Mouse (Mus musculus) ES-E14 (cell line): ENCODE measurements at regions not wholly inside any gene's neighbourhood (a gene's known extent, or its start where the extent isn't known, plus 50 kb on each side); places are given as distances from the start of the nearest gene placed in this dataset.
"Not testable (repeated sequence)": the region's sequence is repeated elsewhere in the genome, so short reads cannot be mapped to it uniquely, and the experiment has no call there.

Experiments
- DNase-seq: peaks from one replicate; pipeline ENCODE4 v3.0.0-alpha.2; 2013; ENCODE audit warnings: low read depth, low spot score
- H3K27ac ChIP-seq: 2 replicates; pipeline ENCODE4 v1.5.1; 2012; ENCODE audit warnings: low read depth, mild to moderate bottlenecking, low read length, moderate library complexity, mixed read lengths; ENCODE audit not compliant: poor library complexity, insufficient read depth, severe bottlenecking
- H3K36me3 ChIP-seq: 2 replicates; pipeline ENCODE4 v1.6.1; 2012; ENCODE audit warnings: mild to moderate bottlenecking, low read length, moderate library complexity, mixed read lengths; ENCODE audit not compliant: control insufficient read depth, poor library complexity, insufficient read depth, severe bottlenecking
- H3K4me1 ChIP-seq, 2 experiments: fragments of 150-350 bp in 1 of 2; sonication (generic) in 1 of 2; 2 replicates each; pipeline ENCODE4 v1.6.1; 2012; ENCODE audit warnings: low read length in 2 of 2, mild to moderate bottlenecking in 1 of 2, mixed read lengths in 1 of 2; ENCODE audit not compliant: control insufficient read depth in 2 of 2, insufficient read depth in 2 of 2, poor library complexity in 1 of 2
- H3K4me3 ChIP-seq, 2 experiments: fragments of 150-350 bp in 1 of 2; sonication (generic) in 1 of 2; 2 replicates each; pipeline ENCODE4 v1.5.1; 2012; ENCODE audit warnings: low read length in 2 of 2, low read depth in 1 of 2, mild to moderate bottlenecking in 1 of 2, mixed read lengths in 1 of 2; ENCODE audit not compliant: insufficient read depth in 1 of 2, poor library complexity in 1 of 2, severe bottlenecking in 1 of 2
- H3K9ac ChIP-seq: 2 replicates; pipeline ENCODE4 v1.6.1; 2012; ENCODE audit warnings: low read depth, mild to moderate bottlenecking, low read length, mixed read lengths; ENCODE audit not compliant: poor library complexity, insufficient read depth, severe bottlenecking
- H3K9me3 ChIP-seq: fragments of 150-350 bp; sonication (generic); 2 replicates; pipeline ENCODE4 v1.6.1; 2012; ENCODE audit warnings: low read depth, mild to moderate bottlenecking, low read length; ENCODE audit not compliant: control insufficient read depth, insufficient read depth
- in situ Hi-C, 2 experiments: fragments of 600-800 bp; cut with MboI; formaldehyde crosslinking; loops; one replicate each; pipeline ENCODE4 v1.15.1; 2025; ENCODE audit warnings: low sequenced_read_pairs in 2 of 2, inconsistent platforms in 1 of 2; ENCODE audit not compliant: unreplicated experiment in 2 of 2

DNA sequence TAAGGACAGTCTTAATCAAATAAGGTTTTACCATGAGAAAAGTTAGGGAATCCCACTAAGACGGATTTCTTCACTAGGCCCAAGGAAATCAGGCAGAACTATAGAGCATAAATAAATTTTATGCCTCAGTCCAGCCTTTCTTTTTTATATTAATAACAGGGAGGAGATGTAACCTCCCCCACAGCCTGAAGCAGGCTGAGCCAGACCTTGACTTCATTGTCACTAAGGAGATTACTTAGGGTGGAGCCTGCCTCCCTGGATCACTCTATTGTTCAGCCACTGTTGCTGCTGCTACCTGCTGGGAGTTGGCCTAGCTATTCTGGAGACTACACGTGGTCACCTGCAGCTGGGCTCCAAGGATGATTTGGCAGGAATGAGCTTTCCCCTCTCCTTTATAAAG lies 205.6 kb downstream of the H2afb1 start:
- peak overlapping the region; percentile 31; the same call in 1 of the 2 replicates for H3K27ac ChIP-seq
- H3K36me3 ChIP-seq, H3K9me3 ChIP-seq, DNase-seq, H3K4me1 ChIP-seq, H3K4me3 ChIP-seq, in situ Hi-C loops, H3K9ac ChIP-seq: not testable (repeated sequence)
